ENCODE assay signal across 27 mouse cellular contexts in genomic region chr15:27374517-27374916, GRCm38 (mm10).
DNase-seq lines count a peak whose midpoint lies in the region; ATAC-seq and TF ChIP-seq lines count a peak whose summit lies in the region.
"Had no signal": no experiment of that assay in that cellular context is flagged by ENCODE, and none has a peak within 500 bp of the region (broad histone marks: within the 10 kb centered on the region; RNA-seq: fewer than 3 reads in every experiment).

No protein-coding gene starts in this region.

- DNase-seq in CD4-positive, CD25-positive, alpha-beta regulatory T cell, adult 2 months (ENCODE audit: low read depth, low spot score), result peak; percentile 1
- no peak for DNase-seq in lung, postnatal 0 days (ENCODE audit: low spot score)
- DNase-seq in lung, postnatal 4 days, result no peak
- DNase-seq in ES-E14 (ENCODE audit: low read depth, low spot score), result peak; percentile 3
- no peak for DNase-seq in gastrocnemius, postnatal 36 days
- no peak for DNase-seq in heart, adult 11 months
- DNase-seq: adrenal gland, postnatal 36 days; cerebellum, adult 18-20 months; cerebellum, postnatal 14 days; gastrocnemius, postnatal 25 days; heart, adult 2 months; heart, postnatal 14 days; kidney, adult 9 months; kidney, postnatal 10 days; lung, adult 18-20 months; lung, postnatal 10 days; right cerebral cortex, postnatal 14 days; thymus, postnatal 14 days had no signal

- TF ChIP-seq EP300 in lung, postnatal 0 days (IDR thresholded peaks at IDR 0.05), result no peak

- H3K9me3 ChIP-seq in lung, postnatal 0 days (ENCODE audit: low read length), result no peaks in the 10 kb centered on the region
- no peaks in the 10 kb centered on the region for H3K9me3 ChIP-seq in ES-E14 (ENCODE audit: control insufficient read depth, insufficient read depth, low read depth, low read length)
- H3K9me3 ChIP-seq: heart, embryonic 13.5 days; hindbrain, embryonic 10.5 days; hindbrain, embryonic 15.5 days; limb, embryonic 13.5 days; midbrain, embryonic 12.5 days had no signal

- no peak overlapping the region for H3K4me3 ChIP-seq in lung, postnatal 0 days (ENCODE audit: low read depth, low read length)
- H3K4me3 ChIP-seq in ES-E14 (ENCODE audit: insufficient read depth in 1 of 2, low read depth in 1 of 2, low read length in 2 of 2, poor library complexity in 1 of 2, severe bottlenecking in 1 of 2), result no peak overlapping the region
- H3K4me3 ChIP-seq: heart, adult 2 months; heart, embryonic 13.5 days; hindbrain, embryonic 10.5 days; hindbrain, embryonic 15.5 days; limb, embryonic 13.5 days; midbrain, embryonic 12.5 days had no signal

- no peak for ATAC-seq in CD4-positive, CD25-positive, alpha-beta regulatory T cell, adult 4 months
- no peak for ATAC-seq in lung, postnatal 0 days
- ATAC-seq in megakaryocyte progenitor cell, adult 5-6 weeks (replicated peaks; ENCODE audit: poor library complexity), result peak; percentile 64
- ATAC-seq: forebrain, embryonic 14.5 days had no signal

- intact Hi-C loops in gastrocnemius, postnatal 36 days (cut with DNase I), result no loop called here

- H3K27me3 ChIP-seq in lung, postnatal 0 days (replicated peaks; ENCODE audit: insufficient read depth, low read length), result no peaks in the 10 kb centered on the region
- H3K27me3 ChIP-seq: heart, embryonic 13.5 days; hindbrain, embryonic 15.5 days; limb, embryonic 13.5 days; midbrain, embryonic 12.5 days had no signal

- in situ Hi-C loops in ES-E14 (cut with MboI; ENCODE audit: low sequenced_read_pairs in 2 of 2, unreplicated experiment in 2 of 2), result no loop called here

- no peak overlapping the region for H3K27ac ChIP-seq in lung, postnatal 0 days (ENCODE audit: low read length)
- H3K27ac ChIP-seq in ES-E14 (ENCODE audit: insufficient read depth, low read depth, low read length, poor library complexity, severe bottlenecking), result no peak overlapping the region
- H3K27ac ChIP-seq: heart, adult 2 months; heart, embryonic 13.5 days; hindbrain, embryonic 10.5 days; hindbrain, embryonic 15.5 days; limb, embryonic 13.5 days; midbrain, embryonic 12.5 days had no signal

- no peak overlapping the region for H3K4me2 ChIP-seq in lung, postnatal 0 days (replicated peaks; ENCODE audit: low read depth, low read length)
- H3K4me2 ChIP-seq: heart, embryonic 13.5 days; hindbrain, embryonic 15.5 days; limb, embryonic 13.5 days; liver, embryonic 11.5 days; midbrain, embryonic 12.5 days had no signal

- no peaks in the 10 kb centered on the region for H3K36me3 ChIP-seq in lung, postnatal 0 days (ENCODE audit: insufficient read depth, low read length)
- H3K36me3 ChIP-seq in ES-E14 (ENCODE audit: control insufficient read depth, insufficient read depth, low read length, poor library complexity, severe bottlenecking), result no peaks in the 10 kb centered on the region
- H3K36me3 ChIP-seq: heart, embryonic 13.5 days; hindbrain, embryonic 10.5 days; hindbrain, embryonic 15.5 days; limb, embryonic 13.5 days; midbrain, embryonic 12.5 days had no signal

- no peaks in the 10 kb centered on the region for H3K4me1 ChIP-seq in lung, postnatal 0 days (ENCODE audit: insufficient read depth, low read depth, low read length)
- no peaks in the 10 kb centered on the region for H3K4me1 ChIP-seq in ES-E14 (ENCODE audit: control insufficient read depth in 2 of 2, insufficient read depth in 2 of 2, low read length in 2 of 2, poor library complexity in 1 of 2)
- H3K4me1 ChIP-seq: heart, embryonic 13.5 days; hindbrain, embryonic 10.5 days; hindbrain, embryonic 15.5 days; limb, embryonic 13.5 days; midbrain, embryonic 12.5 days had no signal

- no peak overlapping the region for H3K9ac ChIP-seq in lung, postnatal 0 days (replicated peaks; ENCODE audit: low read depth)
- H3K9ac ChIP-seq in ES-E14 (ENCODE audit: insufficient read depth, low read depth, low read length, poor library complexity, severe bottlenecking), result no peak overlapping the region
- H3K9ac ChIP-seq: heart, embryonic 13.5 days; hindbrain, embryonic 15.5 days; limb, embryonic 13.5 days; midbrain, embryonic 12.5 days had no signal

- WGBS in lung, postnatal 0 days, result 58% methylated on average over 1 of the region's 1 CpGs

- TF ChIP-seq CTCF in lung, postnatal 0 days (IDR thresholded peaks at IDR 0.05), result peak; percentile 15; the same call in 1 of the 2 replicates

TF ChIP-seq in ES-E14, 5 proteins besides CTCF, POLR2A, EP300 and RAD21:
- TF ChIP-seq CHD2 (IDR thresholded peaks at IDR 0.05; ENCODE audit: low read depth, low read length) (no peak), HCFC1 (IDR thresholded peaks at IDR 0.05; ENCODE audit: borderline replicate concordance, insufficient read depth, low read length) (no peak), ZNF384 (IDR thresholded peaks at IDR 0.05; ENCODE audit: low read depth, low read length) (no peak), ZC3H11A (IDR thresholded peaks at IDR 0.05; ENCODE audit: borderline replicate concordance, low read depth, low read length) (no peak), MAFK (IDR thresholded peaks at IDR 0.05; ENCODE audit: insufficient read depth, low read depth, low read length) (no peak)
TF ChIP-seq in ES-E14: peak in this region for 0.

Comparison
In these comparisons a context has a peak if more than half of its experiments do, and no peak if none do; other contexts are left out.
1. DNase-seq: peak in CD4-positive, CD25-positive, alpha-beta regulatory T cell, adult 2 months (single experiment) and ES-E14 (single experiment); none in lung, postnatal 0 days (single experiment), lung, postnatal 4 days (0 of 2), gastrocnemius, postnatal 36 days (0 of 2) and heart, adult 11 months (single experiment).